In the genomic region with DNA sequence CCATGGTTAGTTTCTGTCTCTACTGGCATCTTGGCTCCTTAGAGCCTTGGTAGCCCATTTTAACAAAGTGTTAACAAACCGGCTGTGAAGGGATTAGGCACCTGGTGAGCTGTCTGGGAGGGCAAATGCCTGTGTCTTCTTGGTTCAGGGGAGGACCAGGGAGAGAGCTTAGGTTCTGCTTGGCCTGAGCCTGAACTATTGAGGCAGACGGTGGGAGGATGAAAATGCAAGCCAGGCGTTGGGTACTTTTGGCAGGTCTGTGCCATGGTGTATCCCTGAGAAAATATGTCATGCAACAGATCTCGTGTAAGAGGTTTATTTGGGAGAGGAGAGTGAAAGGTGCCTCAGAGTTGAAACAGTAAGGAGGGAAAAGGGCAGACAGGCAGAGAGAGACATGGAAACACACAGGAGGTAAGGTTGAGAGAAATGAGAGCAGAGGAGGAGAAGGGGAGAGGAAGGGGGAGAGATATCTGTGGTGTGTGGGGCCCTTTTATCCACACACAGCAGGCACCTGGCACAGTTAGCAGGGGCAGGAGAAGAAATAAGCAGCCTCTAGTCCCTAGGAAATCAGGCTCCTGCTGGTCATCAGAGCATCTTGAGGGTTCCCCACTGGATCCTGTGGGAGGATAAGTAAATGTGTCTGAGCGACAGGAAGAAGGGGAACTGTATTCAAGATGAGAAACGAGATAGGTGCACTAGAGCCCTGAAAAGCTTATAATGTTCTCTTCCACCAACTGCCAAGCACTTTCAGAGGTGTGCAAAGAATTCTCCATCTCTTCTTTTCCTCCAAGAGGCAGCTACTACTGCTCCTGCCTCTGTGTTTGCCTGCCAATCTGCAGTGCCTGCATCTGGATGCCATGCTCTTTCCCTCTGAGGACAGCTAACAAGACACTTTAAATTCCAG, we compare ENCODE assay signal across 12 mouse cellular contexts. TPM values are rescaled to one million over a fixed set of nuclear protein-coding genes. Genes with fewer than 3 reads are reported as not detected.
DNase-seq lines count a peak whose midpoint lies in the region; ATAC-seq and TF ChIP-seq lines count a peak whose summit lies in the region.
"Had no signal": no experiment of that assay in that cellular context is flagged by ENCODE, and none has a peak within 500 bp of the region (broad histone marks: within the 10 kb centered on the region; RNA-seq: fewer than 3 reads in every experiment).

No protein-coding gene starts in this region.

- 21% methylated on average over 6 of the region's 6 CpGs for WGBS in kidney, adult 2 months
- 28% methylated on average over 6 of the region's 6 CpGs for WGBS in kidney, embryonic 16.5 days

- no peaks in the 10 kb centered on the region; the same call in 1 of the 2 replicates for H3K27me3 ChIP-seq in kidney, adult 2 months (replicated peaks; ENCODE audit: control insufficient read depth, insufficient read depth, low read length)
- no peaks in the 10 kb centered on the region for H3K27me3 ChIP-seq in splenic B cell, adult 2 months (ENCODE audit: control insufficient read depth, insufficient read depth, low read length, poor library complexity, severe bottlenecking)
- no peaks in the 10 kb centered on the region for H3K27me3 ChIP-seq in kidney, embryonic 16.5 days (ENCODE audit: insufficient read depth, low read length)
- H3K27me3 ChIP-seq: neural tube, embryonic 15.5 days had no signal

- H3K4me3 ChIP-seq in kidney, adult 2 months (ENCODE audit: insufficient read depth, low read depth, low read length) = peak overlapping the region; percentile 50
- H3K4me3 ChIP-seq in brown adipose tissue, adult 24 weeks (ENCODE audit: insufficient read depth, low read depth, low read length) = peak overlapping the region; percentile 54
- no peak overlapping the region; the same call in 1 of the 2 replicates for H3K4me3 ChIP-seq in kidney, embryonic 16.5 days (ENCODE audit: low read length)
- H3K4me3 ChIP-seq: layer of hippocampus, adult 2 months; neural tube, embryonic 15.5 days had no signal

- TF ChIP-seq CTCF in kidney, adult 2 months (conservative IDR thresholded peaks at IDR 0.05; ENCODE audit: insufficient read depth, insufficient read length, low read depth, low read length) = no peak

- DNase-seq in kidney, adult 2 months = no peak
- DNase-seq in kidney, adult 8-10 months = no peak
- peak; percentile 17 for DNase-seq in splenic B cell, adult 2 months (ENCODE audit: low read depth, low spot score)
- no peak for DNase-seq in cerebellum, adult 11-12 months
- no peak for DNase-seq in neural tube, embryonic 10.5 days (ENCODE audit: extremely low spot score, low spot score)
- DNase-seq: gastrocnemius, postnatal 25 days had no signal

- peaks cover 6% of the 10 kb centered on the region; the same call in 1 of the 2 replicates for H3K9me3 ChIP-seq in kidney, embryonic 16.5 days (ENCODE audit: low read length)
- H3K9me3 ChIP-seq: embryonic facial prominence, embryonic 13.5 days; neural tube, embryonic 15.5 days had no signal

- H3K4me2 ChIP-seq in kidney, embryonic 16.5 days (replicated peaks; ENCODE audit: low read depth, low read length) = no peak overlapping the region
- H3K4me2 ChIP-seq: neural tube, embryonic 15.5 days had no signal

- H3K27ac ChIP-seq in kidney, adult 2 months (ENCODE audit: insufficient read depth, low read depth, low read length) = peak overlapping the region; percentile 81
- peak overlapping the region; percentile 70 for H3K27ac ChIP-seq in brown adipose tissue, adult 24 weeks (replicated peaks; ENCODE audit: low read depth, low read length)
- no peak overlapping the region for H3K27ac ChIP-seq in kidney, embryonic 16.5 days (ENCODE audit: low read length)
- H3K27ac ChIP-seq: embryonic facial prominence, embryonic 13.5 days; layer of hippocampus, adult 2 months; neural tube, embryonic 15.5 days had no signal

- TF ChIP-seq POLR2A in kidney, adult 2 months (IDR thresholded peaks at IDR 0.05; ENCODE audit: low read depth, low read length) = no peak

- H3K4me1 ChIP-seq in kidney, adult 2 months (ENCODE audit: control insufficient read depth, insufficient read depth, low read length) = no peaks in the 10 kb centered on the region
- H3K4me1 ChIP-seq in brown adipose tissue, adult 24 weeks (ENCODE audit: control insufficient read depth, insufficient read depth, insufficient read length, low read length) = no peaks in the 10 kb centered on the region
- no peaks in the 10 kb centered on the region for H3K4me1 ChIP-seq in kidney, embryonic 16.5 days (ENCODE audit: insufficient read depth, low read length)
- H3K4me1 ChIP-seq: neural tube, embryonic 15.5 days had no signal

- H3K36me3 ChIP-seq in kidney, adult 2 months (ENCODE audit: control insufficient read depth, insufficient read depth, low read length) = no peaks in the 10 kb centered on the region; the same call in 1 of the 2 replicates
- peaks cover 20% of the 10 kb centered on the region for H3K36me3 ChIP-seq in splenic B cell, adult 2 months (ENCODE audit: control insufficient read depth, insufficient read depth, low read length, poor library complexity, severe bottlenecking)
- H3K36me3 ChIP-seq in kidney, embryonic 16.5 days (ENCODE audit: insufficient read depth, low read length) = no peaks in the 10 kb centered on the region
- H3K36me3 ChIP-seq: embryonic facial prominence, embryonic 13.5 days; neural tube, embryonic 15.5 days had no signal

- no peak overlapping the region for H3K9ac ChIP-seq in kidney, embryonic 16.5 days (replicated peaks; ENCODE audit: low read length)
- H3K9ac ChIP-seq: embryonic facial prominence, embryonic 13.5 days; neural tube, embryonic 15.5 days had no signal

- ATAC-seq in CD4-positive, CD25-positive, alpha-beta regulatory T cell, adult 4 months = peak; percentile 9
- ATAC-seq in kidney, embryonic 16.5 days (ENCODE audit: low FRiP score, low TSS enrichment) = no peak

RNA-seq across cellular contexts. Expression of gene Slfn2, which starts 0.8 kb away (rescaled TPM):
- 4.0 and 7.3 TPM in 2 replicates for polyA plus RNA-seq in kidney, adult 2 months (2012; rRNA removed)
- polyA plus RNA-seq in CD4-positive, CD25-positive, alpha-beta regulatory T cell, adult 4 months (2017; shearing (Covaris generic)) = 100 to 1,000 TPM; 806 to 834 TPM
- 3.5 and 3.6 TPM in 2 replicates for polyA plus RNA-seq in brown adipose tissue, adult 24 weeks (2012; ENCODE audit: insufficient read depth, insufficient read length, missing spikeins)
- polyA plus RNA-seq in kidney, embryonic 16.5 days (2015; fragmentation: Nextera tagmentation; extraction: Ambion mirVana) = 4.1 and 4.7 TPM in 2 replicates

RNA-seq across cellular contexts. Expression of gene Slfn8, which starts 45.1 kb away (rescaled TPM):
- polyA plus RNA-seq in kidney, adult 2 months (2012; rRNA removed) = 0.37 and 1.3 TPM in 2 replicates
- polyA plus RNA-seq in CD4-positive, CD25-positive, alpha-beta regulatory T cell, adult 4 months (2017; shearing (Covaris generic)) = 100 to 1,000 TPM; 109 to 141 TPM
- polyA plus RNA-seq in brown adipose tissue, adult 24 weeks (2012; ENCODE audit: insufficient read depth, insufficient read length, missing spikeins) = 0.79 and 2.6 TPM in 2 replicates
- polyA plus RNA-seq in kidney, embryonic 16.5 days (2015; fragmentation: Nextera tagmentation; extraction: Ambion mirVana) = 0.40 and 0.61 TPM in 2 replicates

RNA-seq across cellular contexts. Expression of gene Slfn1, which starts 51.0 kb away (rescaled TPM):
- 0.29 and 2.6 TPM in 2 replicates for polyA plus RNA-seq in kidney, adult 2 months (2012; rRNA removed)
- polyA plus RNA-seq in CD4-positive, CD25-positive, alpha-beta regulatory T cell, adult 4 months (2017; shearing (Covaris generic)) = 100 to 1,000 TPM; 247 to 270 TPM
- polyA plus RNA-seq in brown adipose tissue, adult 24 weeks (2012; ENCODE audit: insufficient read depth, insufficient read length, missing spikeins) = not detected in 2 replicates
- 0.27 TPM in 2 replicates for polyA plus RNA-seq in kidney, embryonic 16.5 days (2015; fragmentation: Nextera tagmentation; extraction: Ambion mirVana)
- polyA plus RNA-seq: neural tube, embryonic 15.5 days had no signal

Comparison
In these comparisons a context has a peak if more than half of its experiments do, and no peak if none do; other contexts are left out.
1. RNA of gene Slfn2, which starts 0.8 kb away (polyA plus RNA-seq): 806 to 834 TPM in CD4-positive, CD25-positive, alpha-beta regulatory T cell, adult 4 months; 4.0 to 7.3 TPM in kidney, adult 2 months, 4.1 to 4.7 TPM in kidney, embryonic 16.5 days and 3.5 to 3.6 TPM in brown adipose tissue, adult 24 weeks; every median in the first group is over 10 times any median in the second.
2. RNA of gene Slfn8, which starts 45.1 kb away (polyA plus RNA-seq): 109 to 141 TPM in CD4-positive, CD25-positive, alpha-beta regulatory T cell, adult 4 months; 0.79 to 2.6 TPM in brown adipose tissue, adult 24 weeks, 0.37 to 1.3 TPM in kidney, adult 2 months and 0.40 to 0.61 TPM in kidney, embryonic 16.5 days; every median in the first group is over 10 times any median in the second.
3. RNA of gene Slfn1, which starts 51.0 kb away (polyA plus RNA-seq): 247 to 270 TPM in CD4-positive, CD25-positive, alpha-beta regulatory T cell, adult 4 months; 0.29 to 2.6 TPM in kidney, adult 2 months, not detected in brown adipose tissue, adult 24 weeks and 0.27 TPM in kidney, embryonic 16.5 days; every median in the first group is over 10 times any median in the second.